Mouse (Mus musculus) frontal cortex, adult 2 months (tissue): ENCODE measurements around the gene 4930442H23Rik. TPM values are rescaled to one million over a fixed set of nuclear protein-coding genes. Genes with fewer than 3 reads are reported as not detected.
A peak's percentile ranks its signal among the peaks of the same experiment; 100 is the strongest.
"Not testable (repeated sequence)": the region's sequence is repeated elsewhere in the genome, so short reads cannot be mapped to it uniquely, and the experiment has no call there.

Experiments
- DNase-seq, 2 experiments: peaks; one replicate each; pipeline ENCODE4 v3.0.0; 2022; ENCODE audit warnings: low spot score in 1 of 2; ENCODE audit errors: extremely low spot score in 1 of 2
- polyA plus RNA-seq: library from polyadenylated mRNA; depleted of rRNA; stranded (reverse); fragments of >200 nt; gene quantifications from 2 replicates; pipeline ENCODE4 v1.2.3, GENCODE M21; 2012; rRNA removed

4930442H23Rik gene
- not detected in 2 replicates for polyA plus RNA-seq

DNA sequence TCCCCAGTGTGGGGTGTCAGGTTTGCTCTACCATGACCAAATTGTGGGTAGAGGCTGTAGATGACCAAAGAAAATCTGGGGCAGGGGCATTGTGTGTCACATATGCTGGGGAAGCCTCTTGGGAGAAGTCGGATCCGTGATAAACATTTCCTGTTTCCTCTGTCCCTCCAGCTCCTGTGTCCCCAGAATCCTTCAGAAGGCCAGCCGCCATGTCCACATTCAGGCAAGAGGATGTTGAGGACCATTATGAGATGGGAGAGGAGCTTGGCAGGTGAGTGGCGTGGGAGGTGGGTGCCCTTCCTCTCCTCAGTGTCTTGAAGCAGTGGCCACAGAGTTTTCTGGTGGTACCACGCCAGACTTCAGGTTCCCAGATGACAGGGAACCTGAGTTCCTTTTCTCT lies at the start of gene 4930442H23Rik:
TSS of gene 4930442H23Rik (minus strand) at position 45 of the 400 bp plus-strand sequence.
- DNase-seq, result no peak

- no peak for DNase-seq
These were observed 49.6 kb upstream of the 4930442H23Rik start for GRCm38 (mm10) chr10:81233226-81233585.

GRCm38 (mm10) chr10:81232580-81233225 lies 49.1 kb upstream of the 4930442H23Rik start, which contains the start of gene Zfr2:
Gene Zfr2, plus strand, starts transcription at chr10:81233155.
- DNase-seq, result peak; percentile 91 to 97

GRCm38 (mm10) chr10:81231436-81231835 lies 47.8 kb upstream of the 4930442H23Rik start:
- DNase-seq, result no peak

DNA sequence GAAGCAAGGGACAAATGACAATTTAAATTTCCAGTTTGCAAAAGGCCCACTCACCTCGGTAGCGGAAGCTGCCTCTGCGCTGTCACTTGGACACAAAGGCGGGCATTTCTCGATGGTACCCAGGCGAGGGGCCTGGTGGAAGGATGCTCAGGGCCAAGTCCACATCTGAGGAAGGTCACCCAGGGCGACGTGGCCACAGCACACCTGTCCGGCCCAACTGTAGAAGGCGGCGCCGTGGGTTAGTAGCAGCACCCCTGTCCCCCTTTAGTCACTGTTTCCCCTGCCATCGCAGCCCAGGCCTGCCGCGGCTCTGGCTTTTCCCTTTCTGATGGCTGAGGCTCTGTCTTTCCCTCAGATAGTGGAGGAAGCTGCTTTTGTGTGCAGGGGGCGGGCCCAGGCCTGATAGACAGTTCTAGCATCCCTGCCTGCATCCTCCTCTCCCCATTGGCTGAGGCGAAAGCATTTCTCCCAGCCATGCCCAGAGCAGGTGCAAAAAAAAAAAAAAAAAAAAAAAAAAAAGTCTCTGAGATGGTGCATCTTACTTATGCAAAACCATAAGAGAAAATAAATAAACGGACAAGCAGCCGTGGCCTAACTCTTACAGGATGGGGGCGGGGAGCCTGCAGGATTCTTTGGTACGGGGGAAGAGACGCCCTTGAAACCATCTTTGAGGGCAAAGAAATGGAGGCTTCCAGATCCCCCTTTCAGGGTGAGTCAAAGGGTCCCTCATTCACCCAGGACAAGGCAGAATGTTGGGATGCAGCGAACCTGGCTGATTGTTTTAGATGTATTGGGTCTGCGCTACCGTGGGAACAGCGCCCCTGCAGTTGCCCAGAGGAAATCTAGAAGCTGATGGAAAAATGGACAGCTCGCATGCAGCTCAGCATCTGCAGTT lies 47.0 kb upstream of the 4930442H23Rik start, which contains the start of gene Atcay:
TSS of gene Atcay (minus strand) at position 396 of the 895 bp plus-strand sequence.
- peak; percentile 80 to 89 for DNase-seq

GRCm38 (mm10) chr10:81229735-81230437 lies 46.2 kb upstream of the 4930442H23Rik start:
- peak in 1 of 2 experiments; percentile 64 for DNase-seq

DNA sequence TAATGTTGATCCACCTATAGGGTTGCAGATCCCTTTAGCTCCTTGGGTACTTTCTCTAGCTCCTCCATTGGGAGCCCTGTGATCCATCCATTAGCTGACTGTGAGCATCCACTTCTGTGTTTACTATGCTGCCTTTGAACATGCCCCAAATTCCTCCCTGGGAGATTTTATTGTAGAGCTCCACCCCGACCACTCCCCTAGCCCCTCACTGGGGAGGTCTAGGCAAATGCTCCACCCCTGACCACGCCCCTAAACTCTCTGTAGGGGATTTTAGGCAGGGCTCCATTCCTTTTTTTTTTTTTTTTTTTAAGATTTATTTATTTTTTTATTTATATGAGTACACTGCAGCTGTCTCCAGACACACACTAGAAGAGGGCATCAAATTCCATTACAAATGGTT lies 40.1 kb upstream of the 4930442H23Rik start:
- not testable (repeated sequence) for DNase-seq

GRCm38 (mm10) chr10:81221402-81222015 lies 37.9 kb upstream of the 4930442H23Rik start:
- DNase-seq, result no peak

DNA sequence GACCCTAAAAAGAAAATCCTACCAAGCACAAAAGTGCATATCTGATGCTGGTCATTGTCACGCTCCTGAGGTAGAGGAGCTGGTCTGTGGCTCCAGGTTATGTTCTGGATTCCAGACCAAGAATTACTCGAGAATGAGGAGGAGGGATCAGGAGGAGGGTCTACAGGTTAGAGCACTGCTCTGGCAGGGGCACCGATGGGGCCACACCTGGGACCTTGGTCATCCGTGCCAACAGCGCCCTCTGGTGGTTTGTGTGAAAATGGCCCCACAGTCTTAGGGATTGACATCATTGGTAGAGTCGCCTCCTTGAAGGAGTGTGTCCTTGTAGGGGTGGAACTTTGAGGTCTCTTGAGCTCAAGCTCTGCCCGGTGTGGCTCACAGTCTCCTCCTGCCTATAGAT lies 34.3 kb upstream of the 4930442H23Rik start:
- peak in 1 of 2 experiments; percentile 73 for DNase-seq

- not testable (repeated sequence) for DNase-seq
These were observed 33.6 kb upstream of the 4930442H23Rik start for GRCm38 (mm10) chr10:81217267-81217666.

DNA sequence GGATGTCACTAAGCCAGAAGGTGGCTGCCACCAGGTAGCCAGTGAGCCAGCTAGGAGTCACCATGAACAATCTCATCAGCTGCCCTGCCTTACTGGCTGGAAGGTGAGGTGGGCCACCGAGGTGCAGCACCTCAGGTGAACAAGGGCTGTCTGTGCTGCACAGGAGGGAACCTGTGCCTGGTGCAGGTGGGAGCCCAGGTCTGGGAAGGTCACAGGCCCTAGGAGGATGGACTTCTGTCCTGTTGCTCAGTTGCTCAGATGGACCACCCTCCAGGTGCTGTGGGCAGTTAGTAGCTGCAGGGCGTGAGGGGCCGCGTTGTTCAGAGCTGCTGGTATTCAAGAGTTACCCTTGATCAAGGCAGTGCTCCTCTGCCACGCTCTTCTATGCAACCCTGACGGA lies 33.2 kb upstream of the 4930442H23Rik start:
- no peak for DNase-seq

DNA sequence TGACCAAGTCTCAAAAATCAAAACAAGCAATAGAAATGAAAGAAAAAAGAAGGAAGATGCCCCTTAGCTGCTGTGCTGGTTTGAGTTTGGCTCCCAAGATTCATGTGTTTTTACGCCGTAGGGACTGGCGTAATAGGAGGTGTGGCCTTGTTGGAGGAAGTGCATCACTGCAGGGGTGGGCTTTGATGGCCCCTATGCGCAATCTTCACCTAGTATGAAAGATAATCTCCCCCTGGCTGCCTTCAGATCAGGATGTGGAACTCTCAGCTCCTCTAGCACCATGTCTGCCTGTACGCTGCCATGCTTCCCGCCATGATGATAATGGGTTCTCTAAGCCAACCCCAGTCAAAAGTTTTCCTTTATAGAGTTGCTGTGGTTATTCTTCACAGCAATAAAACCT lies 32.6 kb upstream of the 4930442H23Rik start:
- DNase-seq, result no peak

DNA sequence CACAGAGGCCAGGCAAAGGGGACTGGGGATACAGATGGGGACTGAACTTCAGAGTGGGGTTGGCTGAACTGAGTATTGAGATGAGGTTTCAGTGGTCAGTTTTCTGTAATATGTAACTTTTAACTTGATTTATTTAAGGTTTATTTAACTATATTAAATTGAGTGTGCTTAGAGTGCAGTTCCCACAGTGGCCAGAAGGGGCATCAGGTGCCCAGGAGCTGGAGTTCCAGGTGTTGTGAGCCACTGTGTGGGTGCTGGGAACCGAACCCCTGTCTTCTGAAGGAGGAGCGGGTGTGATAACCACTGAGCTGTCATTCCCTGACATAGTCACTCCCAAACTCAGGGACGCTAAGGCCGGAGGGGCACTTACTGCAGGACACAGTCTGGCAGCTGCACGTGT lies 26.5 kb upstream of the 4930442H23Rik start:
- no peak for DNase-seq

DNA sequence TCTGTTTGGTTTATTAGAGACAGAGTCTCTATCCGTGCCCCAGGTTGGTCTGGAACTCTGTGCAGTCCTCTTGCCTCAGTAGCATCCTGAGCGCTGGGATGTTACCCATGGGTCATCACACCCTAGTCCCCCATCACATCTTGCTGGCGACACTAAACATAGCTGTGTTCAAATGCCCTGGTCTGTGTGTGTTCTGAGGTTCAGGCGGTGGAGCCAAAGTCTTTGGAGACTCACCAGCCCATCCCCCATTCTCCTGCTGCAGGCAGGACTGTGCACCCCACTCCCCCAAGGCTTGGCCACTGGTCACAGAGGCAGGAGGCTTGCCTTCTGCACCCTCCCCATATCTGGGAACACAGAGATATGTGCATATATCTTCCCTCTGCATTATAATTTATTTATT lies 20.5 kb upstream of the 4930442H23Rik start:
- DNase-seq, result no peak

- no peak for DNase-seq
These were observed 19.5 kb upstream of the 4930442H23Rik start for GRCm38 (mm10) chr10:81202978-81203720.

DNA sequence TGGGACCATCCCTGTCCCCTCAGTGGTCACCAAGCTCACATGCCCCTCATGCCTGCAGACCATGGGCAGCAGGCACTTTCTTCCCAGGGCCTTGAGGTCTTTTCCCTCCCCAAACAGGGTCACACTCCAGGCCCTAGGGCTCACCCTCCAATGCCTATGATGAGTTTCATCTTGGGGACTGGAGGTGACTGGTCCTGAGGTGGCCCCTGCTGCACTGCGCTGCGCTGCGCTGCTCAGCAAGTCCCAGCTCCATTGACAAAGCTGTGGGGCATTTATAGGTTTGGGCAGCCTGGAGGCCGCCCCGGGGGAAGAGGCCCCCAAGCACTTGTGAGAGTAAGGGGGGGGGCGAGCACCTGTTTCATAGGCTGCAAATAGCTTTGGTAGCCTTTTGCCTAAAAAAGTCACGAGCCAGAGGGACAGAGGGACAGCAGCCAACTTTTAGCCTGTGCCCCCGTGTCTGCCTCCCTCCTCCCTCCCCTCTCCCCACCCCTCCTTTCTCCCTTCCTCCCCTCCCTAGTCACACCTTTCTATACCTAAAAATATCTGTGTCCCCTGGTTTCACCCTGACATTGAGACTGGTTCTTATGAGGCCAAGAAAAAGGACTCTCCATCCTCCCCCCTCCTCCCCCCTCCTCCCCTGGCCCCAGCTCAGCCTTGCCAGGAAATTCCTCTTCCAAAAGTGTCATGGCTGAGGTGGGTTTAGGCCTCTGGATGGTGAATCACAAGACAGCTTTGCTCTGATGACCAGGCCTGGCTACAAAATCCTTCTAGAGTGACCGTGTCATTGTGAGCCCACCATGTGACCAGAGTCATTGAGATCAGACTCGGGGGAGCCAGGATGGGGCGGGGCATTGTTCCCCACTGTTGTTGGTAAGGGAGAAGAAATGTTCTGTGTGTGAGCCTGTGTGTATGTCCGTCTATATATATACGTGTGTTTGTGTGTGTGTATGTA lies 18.4 kb upstream of the 4930442H23Rik start, which contains the start of gene Nmrk2:
TSS of gene Nmrk2 (minus strand) at position 245 of the 952 bp plus-strand sequence.
- no peak for DNase-seq

DNA sequence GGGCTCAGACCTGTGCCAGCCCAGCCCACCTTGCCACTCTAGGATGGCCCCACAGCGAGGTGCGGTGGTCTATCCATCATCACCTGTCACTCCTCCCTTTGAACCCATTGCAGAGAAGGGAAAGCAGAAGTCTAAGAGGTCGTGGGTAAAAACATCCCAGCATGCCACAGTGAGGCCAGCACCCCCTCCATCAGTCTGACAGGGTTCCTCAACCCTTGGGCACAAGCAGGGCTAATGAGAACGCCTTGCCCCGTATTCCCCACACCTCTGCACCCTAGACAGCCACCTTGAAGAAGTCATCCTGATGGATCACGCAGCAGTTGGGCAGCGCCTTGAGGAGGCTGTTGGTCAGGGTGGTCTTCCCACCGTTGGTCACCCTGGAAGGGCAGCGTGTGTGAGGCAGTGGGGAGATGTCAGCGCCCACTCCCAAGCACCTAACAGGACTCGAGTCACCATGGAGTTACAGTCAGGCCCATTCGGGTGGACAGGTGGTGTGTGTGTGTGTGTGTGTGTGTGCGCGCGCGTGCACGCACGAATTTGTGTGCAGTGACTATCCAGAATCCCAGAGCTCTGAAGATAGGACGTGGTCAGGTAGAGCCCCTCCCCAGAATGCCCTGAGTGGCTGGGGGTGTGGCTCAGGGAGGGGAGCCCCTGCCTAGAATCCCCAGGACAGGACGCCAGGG lies 17.1 kb upstream of the 4930442H23Rik start:
- no peak for DNase-seq

- DNase-seq, result no peak
These were observed 16.5 kb upstream of the 4930442H23Rik start for GRCm38 (mm10) chr10:81200141-81200540.
